Mouse (Mus musculus): ENCODE measurements around the gene Hdac5.

DNA sequence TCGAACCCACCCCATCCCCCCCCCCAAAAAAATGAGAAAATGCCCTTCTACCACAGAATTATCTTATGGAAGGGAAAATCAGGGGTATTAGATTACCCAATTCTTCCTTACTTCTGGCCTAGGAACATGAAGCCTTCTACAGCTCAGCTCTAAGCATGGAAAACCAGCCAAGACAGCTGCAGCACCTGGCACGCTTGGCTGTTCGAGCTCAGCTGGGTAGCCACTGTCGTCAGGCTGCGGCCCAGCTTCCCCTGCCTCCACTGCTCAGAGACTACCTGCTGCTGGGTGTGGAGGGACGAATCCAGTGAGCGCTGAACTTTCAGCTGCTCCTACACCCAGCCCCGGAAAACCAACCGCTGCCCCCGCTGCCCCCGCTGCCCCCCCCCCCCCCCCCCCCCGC is 47.8 kb upstream of the Hdac5 start:
- no peak for TF ChIP-seq CTCF (IDR thresholded peaks at IDR 0.05; ENCODE audit: borderline replicate concordance, extremely low read depth, insufficient read depth, insufficient read length)
- no peak for TF ChIP-seq POLR2A (IDR thresholded peaks at IDR 0.05; ENCODE audit: borderline replicate concordance, extremely low read depth, insufficient read depth, insufficient read length, poor library complexity, severe bottlenecking)
